Mouse (Mus musculus) spleen, adult 2 months (tissue): ENCODE data around the gene Ptprn2.

Experiments used
- CTCF ChIP-seq: fragments of 200-500 bp; IDR thresholded peaks from 2 replicates; pipeline ENCODE4 v1.5.1; 2011; ENCODE audit warnings: mild to moderate bottlenecking, inconsistent platforms; ENCODE audit not compliant: insufficient read depth, insufficient read length, insufficient replicate concordance; ENCODE audit errors: extremely low read depth
- POLR2A ChIP-seq: fragments of 200-500 bp; IDR thresholded peaks from 2 replicates; pipeline ENCODE4 v1.6.1; 2011; ENCODE audit warnings: low read depth, low read length, inconsistent platforms

GRCm38 (mm10) chr12:117174189-117174588 lies 688.7 kb downstream of the Ptprn2 start:
- TF ChIP-seq POLR2A = no peak
- no peak for TF ChIP-seq CTCF
